Mouse (Mus musculus) heart, embryonic 11.5 days (tissue): ENCODE results near the gene Dnaic2. TPM values are rescaled to one million over a fixed set of nuclear protein-coding genes. Genes with fewer than 3 reads are reported as not detected.

Source experiments
- ATAC-seq: fragments of 200-750 bp; cut with Nextera tagmentation; replicated peaks from 2 replicates; pipeline ENCODE4 v1.8.0; 2017; ENCODE audit warnings: moderate library complexity; ENCODE audit not compliant: insufficient number of reproducible peaks, low FRiP score, low TSS enrichment
- H3K27ac ChIP-seq: fragments of 300-500 bp; sonication (generic); 2 replicates; pipeline ENCODE4 v1.5.1; 2014; ENCODE audit warnings: mild to moderate bottlenecking, low read depth, low read length
- H3K27me3 ChIP-seq: fragments of 300-500 bp; sonication (generic); 2 replicates; pipeline ENCODE4 v1.6.1; 2014; ENCODE audit warnings: mild to moderate bottlenecking, low read length, mixed read lengths; ENCODE audit not compliant: control insufficient read depth, insufficient read depth
- H3K36me3 ChIP-seq: fragments of 300-500 bp; sonication (generic); 2 replicates; pipeline ENCODE4 v1.6.1; 2014; ENCODE audit warnings: mild to moderate bottlenecking, low read length, moderate library complexity, mixed read lengths; ENCODE audit not compliant: control insufficient read depth, insufficient read depth
- H3K4me1 ChIP-seq: fragments of 300-500 bp; sonication (generic); 2 replicates; pipeline ENCODE4 v1.6.1; 2014; ENCODE audit warnings: low read length; ENCODE audit not compliant: control insufficient read depth, insufficient read depth
- H3K4me2 ChIP-seq: fragments of 300-500 bp; sonication (generic); 2 replicates; pipeline ENCODE4 v1.6.1; 2014; ENCODE audit warnings: mild to moderate bottlenecking, moderate library complexity
- H3K4me3 ChIP-seq: fragments of 300-500 bp; sonication (generic); 2 replicates; pipeline ENCODE4 v1.5.1; 2014; ENCODE audit warnings: low read depth, low read length
- H3K9ac ChIP-seq: fragments of 300-500 bp; sonication (generic); 2 replicates; pipeline ENCODE4 v1.6.1; 2014; ENCODE audit warnings: mild to moderate bottlenecking, low read depth, low read length, moderate library complexity
- H3K9me3 ChIP-seq: fragments of 300-500 bp; sonication (generic); replicated peaks from 2 replicates; pipeline ENCODE4 v1.6.1; 2016; ENCODE audit warnings: low read length; ENCODE audit not compliant: control insufficient read depth
- WGBS: fragments of 180-500 bp; shearing (Covaris S2); extraction: QIAGEN DNeasy Blood & Tissue Kit; methylation state at CpG from one replicate; pipeline ENCODE4 v1.1.7; 2014; ENCODE audit not compliant: insufficient replicate concordance; 5-methylcytosine and 5-hydroxymethylcytosine counted together
- polyA plus RNA-seq: library from polyadenylated mRNA; unstranded; fragments of >200 nt; fragmentation: Nextera tagmentation; extraction: Ambion mirVana; gene quantifications from 2 replicates; pipeline ENCODE4 v1.2.1, GENCODE M21; 2014

Dnaic2 gene
- polyA plus RNA-seq, 1 experiment from 2014 or later = 0.50 TPM

- ATAC-seq = 0 out of 2 replicates have a peak, but pooled peaks have one; percentile 8
- Histone ChIP-seq H3K27ac (0 out of 2 replicates have a peak overlapping the region, but pooled peaks have one; percentile 41), H3K36me3 (no peaks in the 10 kb centered on the region), H3K4me1 (peaks cover 17% of the 10 kb centered on the region), H3K27me3 (no peaks in the 10 kb centered on the region), H3K4me3 (no peak overlapping the region), H3K9me3 (no peaks in the 10 kb centered on the region), H3K4me2 (no peak overlapping the region), H3K9ac (no peak overlapping the region)
- 48% methylated on average over 14 of the region's 14 CpGs for WGBS
Measured at GRCm38 (mm10) chr11:114684627-114685373, 42.4 kb upstream of the Dnaic2 start.

GRCm38 (mm10) chr11:114685526-114686040 is 41.6 kb upstream of the Dnaic2 start:
- no peaks in the 10 kb centered on the region for H3K27me3 ChIP-seq
- no peak for ATAC-seq
- H3K4me2 ChIP-seq = no peak overlapping the region
- no peaks in the 10 kb centered on the region; the same call in 1 of the 2 replicates for H3K36me3 ChIP-seq
- no peak overlapping the region for H3K9ac ChIP-seq
- H3K27ac ChIP-seq = no peak overlapping the region
- H3K4me1 ChIP-seq = peaks cover 14% of the 10 kb centered on the region
- no peaks in the 10 kb centered on the region for H3K9me3 ChIP-seq
- no peak overlapping the region for H3K4me3 ChIP-seq
- WGBS = 74% methylated on average over 9 of the region's 9 CpGs

GRCm38 (mm10) chr11:114686221-114686959 is 40.8 kb upstream of the Dnaic2 start:
- peaks cover 11% of the 10 kb centered on the region for H3K4me1 ChIP-seq
- ATAC-seq = no peak
- H3K27me3 ChIP-seq = no peaks in the 10 kb centered on the region
- H3K9ac ChIP-seq = no peak overlapping the region
- H3K27ac ChIP-seq = no peak overlapping the region
- H3K36me3 ChIP-seq = no peaks in the 10 kb centered on the region; the same call in 1 of the 2 replicates
- H3K4me3 ChIP-seq = no peak overlapping the region
- H3K9me3 ChIP-seq = no peaks in the 10 kb centered on the region
- WGBS = 87% methylated on average over 16 of the region's 16 CpGs
- H3K4me2 ChIP-seq = no peak overlapping the region

GRCm38 (mm10) chr11:114687574-114688188 is 39.5 kb upstream of the Dnaic2 start:
- no peak overlapping the region for H3K27ac ChIP-seq
- 51% methylated on average over 9 of the region's 10 CpGs for WGBS

GRCm38 (mm10) chr11:114688729-114689128 is 38.5 kb upstream of the Dnaic2 start:
- no peak overlapping the region for H3K4me3 ChIP-seq
- 93% methylated on average over 2 of the region's 3 CpGs for WGBS
- no peaks in the 10 kb centered on the region for H3K27me3 ChIP-seq
- H3K9ac ChIP-seq = no peak overlapping the region
- H3K36me3 ChIP-seq = no peaks in the 10 kb centered on the region; the same call in 1 of the 2 replicates
- H3K4me1 ChIP-seq = peaks cover 13% of the 10 kb centered on the region
- ATAC-seq = no peak
- H3K27ac ChIP-seq = no peak overlapping the region
- no peaks in the 10 kb centered on the region for H3K9me3 ChIP-seq
- H3K4me2 ChIP-seq = no peak overlapping the region

More at GRCm38 (mm10) chr11:114687574-114688188, 39.5 kb upstream of the Dnaic2 start:
- no peak for ATAC-seq
- Histone ChIP-seq H3K9ac (no peak overlapping the region), H3K4me2 (no peak overlapping the region), H3K36me3 (no peaks in the 10 kb centered on the region; the same call in 1 of the 2 replicates), H3K4me3 (no peak overlapping the region), H3K9me3 (no peaks in the 10 kb centered on the region), H3K4me1 (peaks cover 13% of the 10 kb centered on the region), H3K27me3 (no peaks in the 10 kb centered on the region)

GRCm38 (mm10) chr11:114690192-114690591 is 37.0 kb upstream of the Dnaic2 start:
- H3K4me1 ChIP-seq = peaks cover 3% of the 10 kb centered on the region
- H3K27ac ChIP-seq = no peak overlapping the region
- no peak for ATAC-seq
- H3K4me3 ChIP-seq = no peak overlapping the region
- 90% methylated on average over 15 of the region's 15 CpGs for WGBS
- no peaks in the 10 kb centered on the region; the same call in 1 of the 2 replicates for H3K36me3 ChIP-seq
- H3K4me2 ChIP-seq = no peak overlapping the region
- no peaks in the 10 kb centered on the region for H3K9me3 ChIP-seq
- H3K9ac ChIP-seq = no peak overlapping the region
- no peaks in the 10 kb centered on the region for H3K27me3 ChIP-seq

GRCm38 (mm10) chr11:114691454-114692182 is 35.6 kb upstream of the Dnaic2 start:
- Histone ChIP-seq H3K9ac (no peak overlapping the region), H3K4me3 (no peak overlapping the region), H3K4me1 (peaks cover 3% of the 10 kb centered on the region; the same call in 1 of the 2 replicates), H3K27ac (no peak overlapping the region), H3K9me3 (no peaks in the 10 kb centered on the region), H3K4me2 (no peak overlapping the region), H3K36me3 (no peaks in the 10 kb centered on the region; the same call in 1 of the 2 replicates), H3K27me3 (no peaks in the 10 kb centered on the region)
- 49% methylated on average over 6 of the region's 6 CpGs for WGBS
- ATAC-seq = no peak

- Histone ChIP-seq H3K36me3 (no peaks in the 10 kb centered on the region; the same call in 1 of the 2 replicates), H3K9me3 (no peaks in the 10 kb centered on the region), H3K4me3 (no peak overlapping the region), H3K9ac (no peak overlapping the region; the same call in 1 of the 2 replicates), H3K4me2 (no peak overlapping the region), H3K27me3 (no peaks in the 10 kb centered on the region), H3K27ac (no peak overlapping the region), H3K4me1 (peaks cover 3% of the 10 kb centered on the region; the same call in 1 of the 2 replicates)
- no peak for ATAC-seq
- 52% methylated on average over 7 of the region's 7 CpGs for WGBS
Measured at GRCm38 (mm10) chr11:114692601-114693000, 34.6 kb upstream of the Dnaic2 start.
